Mouse (Mus musculus) ES-Bruce4 (cell line): Measurements from ENCODE around the gene Gse1.

Experiments used
- CTCF ChIP-seq: IDR thresholded peaks from one replicate; pipeline ENCODE4 v1.8.1; 2011; ENCODE audit warnings: low read depth, low read length
- EP300 ChIP-seq: IDR thresholded peaks from 2 replicates; pipeline ENCODE4 v1.6.1; 2011; ENCODE audit warnings: low read depth, low read length; ENCODE audit not compliant: insufficient read depth
- POLR2A ChIP-seq: IDR thresholded peaks from one replicate; pipeline ENCODE4 v1.8.1; 2011; ENCODE audit warnings: low read length; ENCODE audit not compliant: insufficient read depth

DNA sequence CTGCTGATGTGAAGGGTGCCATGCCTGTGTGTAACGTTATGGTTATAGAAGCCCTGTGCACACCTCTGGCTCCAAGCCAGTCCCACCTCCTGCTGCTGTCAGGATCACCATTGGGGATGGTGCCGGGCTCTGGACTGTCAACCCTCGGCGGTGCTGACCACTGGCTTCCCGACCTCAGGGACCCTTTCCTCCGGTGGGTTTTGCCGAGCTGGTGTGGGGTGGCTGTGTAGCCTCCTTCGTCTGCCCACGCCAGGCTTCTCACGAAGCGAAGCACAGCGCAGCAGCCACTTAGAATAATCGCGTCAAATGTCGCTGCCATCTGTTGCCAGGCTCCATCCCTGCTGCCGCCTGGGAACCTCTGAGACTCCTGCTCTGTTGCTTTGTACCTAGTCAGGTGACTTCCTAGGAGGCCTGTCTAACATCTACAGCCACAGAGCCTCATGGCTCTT lies 320.1 kb downstream of the Gse1 start:
- TF ChIP-seq CTCF (no peak), EP300 (no peak), POLR2A (no peak)
